ENCODE assay signal across 8 mouse cellular contexts in genomic region chr13:73887415-73887874, GRCm38 (mm10). TPM values are rescaled to one million over a fixed set of nuclear protein-coding genes. Genes with fewer than 3 reads are reported as not detected.
DNase-seq lines count a peak whose midpoint lies in the region; ATAC-seq lines count a peak whose summit lies in the region.
"Had no signal": no experiment of that assay in that cellular context is flagged by ENCODE, and none has a peak within 500 bp of the region (broad histone marks: within the 10 kb centered on the region; RNA-seq: fewer than 3 reads in every experiment).

No protein-coding gene starts in this region.

- peak; percentile 70 for DNase-seq in embryo, embryonic 11 days
- peak; percentile 56 for DNase-seq in gastrocnemius, postnatal 10 days
- DNase-seq in kidney, adult 9 months, result peak; percentile 45
- DNase-seq in mesoderm, embryonic 11.5 days (ENCODE audit: low read depth, low spot score), result peak; percentile 55
- DNase-seq in left cerebral cortex, adult 8-10 months (ENCODE audit: low spot score in 2 of 2), result no peak
- no peak for DNase-seq in adrenal gland, postnatal 25 days

- no peak overlapping the region for H3K4me3 ChIP-seq in forebrain, embryonic 15.5 days

- no peaks in the 10 kb centered on the region for H3K27me3 ChIP-seq in forebrain, embryonic 15.5 days

- no peaks in the 10 kb centered on the region for H3K36me3 ChIP-seq in forebrain, embryonic 15.5 days

- WGBS in forebrain, embryonic 15.5 days, result 87% methylated on average over 4 of the region's 4 CpGs

- no peak overlapping the region for H3K4me2 ChIP-seq in forebrain, embryonic 15.5 days (replicated peaks)

- H3K4me1 ChIP-seq in forebrain, embryonic 15.5 days, result no peaks in the 10 kb centered on the region

- ATAC-seq in forebrain, embryonic 15.5 days (replicated peaks), result no peak

- no peak overlapping the region for H3K9ac ChIP-seq in forebrain, embryonic 15.5 days (replicated peaks)
- H3K9ac ChIP-seq: liver, embryonic 14.5 days had no signal

- H3K27ac ChIP-seq in forebrain, embryonic 15.5 days (replicated peaks), result no peak overlapping the region
- H3K27ac ChIP-seq: liver, embryonic 14.5 days had no signal

- no peaks in the 10 kb centered on the region for H3K9me3 ChIP-seq in forebrain, embryonic 15.5 days

RNA-seq across cellular contexts. Expression of gene Nkd2, which starts 40.0 kb away (rescaled TPM):
- total RNA-seq in gastrocnemius, postnatal 10 days (2021), result 1 to 10 TPM; 3.5 to 3.9 TPM
- polyA plus RNA-seq in forebrain, embryonic 15.5 days (2015; fragmentation: Nextera tagmentation; extraction: Ambion mirVana), result 7.4 and 8.1 TPM in 2 replicates
- 1 to 10 TPM; 2.6 to 3.4 (median 3.2) TPM for total RNA-seq in left cerebral cortex, adult 8-10 months (2022)
- total RNA-seq in adrenal gland, postnatal 25 days (2021), result 1.2 and 1.8 TPM in 2 replicates

RNA-seq across cellular contexts. Expression of gene Trip13, which starts 50.1 kb away (rescaled TPM):
- total RNA-seq in gastrocnemius, postnatal 10 days (2021), result 1 to 10 TPM; 2.2 to 2.9 TPM
- 20.6 and 21.0 TPM in 2 replicates for polyA plus RNA-seq in forebrain, embryonic 15.5 days (2015; fragmentation: Nextera tagmentation; extraction: Ambion mirVana)
- 1 to 10 TPM in 1 of 4 experiments, under 1 TPM in 3; 0.37 to 2.4 (median 0.70) TPM for total RNA-seq in left cerebral cortex, adult 8-10 months (2022)
- total RNA-seq in adrenal gland, postnatal 25 days (2021), result 1.4 and 3.3 TPM in 2 replicates

RNA-seq across cellular contexts. Expression of gene Brd9, which starts 50.2 kb away (rescaled TPM):
- total RNA-seq in gastrocnemius, postnatal 10 days (2021), result 10 to 100 TPM; 15.4 to 19.0 TPM
- polyA plus RNA-seq in forebrain, embryonic 15.5 days (2015; fragmentation: Nextera tagmentation; extraction: Ambion mirVana), result 96.6 and 98.0 TPM in 2 replicates
- total RNA-seq in left cerebral cortex, adult 8-10 months (2022), result 10 to 100 TPM; 75.5 to 86.0 (median 76.3) TPM
- total RNA-seq in adrenal gland, postnatal 25 days (2021), result 29.2 and 37.5 TPM in 2 replicates

Comparison
In these comparisons a context has a peak if more than half of its experiments do, and no peak if none do; other contexts are left out.
1. DNase-seq: peak in embryo, embryonic 11 days (single experiment), gastrocnemius, postnatal 10 days (single experiment), kidney, adult 9 months (single experiment) and mesoderm, embryonic 11.5 days (single experiment); none in left cerebral cortex, adult 8-10 months (0 of 2) and adrenal gland, postnatal 25 days (single experiment).